Mouse (Mus musculus): ENCODE results near the gene Lama1. TPM values are rescaled to one million over a fixed set of nuclear protein-coding genes. Genes with fewer than 3 reads are reported as not detected.
"Not testable (repeated sequence)": the region's sequence is repeated elsewhere in the genome, so short reads cannot be mapped to it uniquely, and the experiment has no call there.

The Lama1 gene
- polyA plus RNA-seq, 1 experiment, result not detected

DNA sequence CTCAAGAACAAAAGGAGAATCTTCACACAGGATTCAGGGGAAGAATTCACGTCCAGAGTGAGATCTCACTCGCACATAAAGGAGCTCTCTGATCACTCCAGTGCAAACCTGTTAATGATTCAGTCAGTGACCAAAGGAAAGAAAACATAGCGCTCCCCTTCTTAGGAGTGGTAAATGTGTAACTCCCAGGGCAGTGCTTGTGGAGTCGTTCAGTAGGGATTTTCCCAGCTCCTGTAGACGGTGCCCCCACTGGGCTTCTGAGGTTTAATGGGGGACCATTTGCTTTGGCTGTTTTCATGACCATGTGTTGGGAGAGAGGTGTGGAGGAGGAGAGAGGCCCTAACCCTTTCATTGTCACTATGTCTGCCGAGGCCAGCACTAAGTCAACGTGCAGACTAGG is 31.7 kb downstream of the Lama1 start:
- H3K4me1 ChIP-seq (ENCODE audit: control insufficient read depth), result no peaks in the 10 kb centered on the region
- peaks cover 25% of the 10 kb centered on the region for H3K9me3 ChIP-seq (ENCODE audit: control insufficient read depth, low read length)
- H3K27me3 ChIP-seq (ENCODE audit: control insufficient read depth), result no peaks in the 10 kb centered on the region
- no peak overlapping the region for H3K4me3 ChIP-seq (replicated peaks)
- no peaks in the 10 kb centered on the region for H3K36me3 ChIP-seq (ENCODE audit: control insufficient read depth)
- TF ChIP-seq TAL1 (IDR thresholded peaks at IDR 0.05; ENCODE audit: low read length), result no peak
- no peak for TF ChIP-seq GATA1 (IDR thresholded peaks at IDR 0.05; ENCODE audit: low read length)

DNA sequence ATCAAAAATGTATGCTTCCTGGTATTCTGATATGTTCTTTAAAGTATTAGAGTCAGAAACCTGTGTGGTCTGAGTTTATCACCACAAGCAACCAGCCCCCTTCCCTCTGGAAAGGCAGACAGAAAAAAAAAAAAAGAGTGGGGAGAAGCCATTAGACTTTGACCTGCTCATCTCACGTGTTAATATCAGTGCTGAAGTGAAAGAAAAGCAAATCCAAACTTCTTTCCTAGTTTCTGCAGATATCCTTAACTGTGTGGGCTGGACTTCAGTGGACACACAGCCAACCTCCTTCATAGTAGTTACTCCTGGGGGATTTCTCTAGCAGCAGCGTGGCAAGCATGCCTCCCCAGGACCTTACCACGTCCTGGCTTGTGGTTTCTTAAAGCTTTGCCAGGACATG is 34.0 kb downstream of the Lama1 start:
- TF ChIP-seq TAL1 (IDR thresholded peaks at IDR 0.05; ENCODE audit: low read length), result no peak
- no peak for TF ChIP-seq GATA1 (IDR thresholded peaks at IDR 0.05; ENCODE audit: low read length)
- Histone ChIP-seq H3K27me3 (ENCODE audit: control insufficient read depth) (no peaks in the 10 kb centered on the region), H3K4me1 (ENCODE audit: control insufficient read depth) (no peaks in the 10 kb centered on the region), H3K36me3 (ENCODE audit: control insufficient read depth) (no peaks in the 10 kb centered on the region), H3K4me3 (replicated peaks) (no peak overlapping the region), H3K9me3 (ENCODE audit: control insufficient read depth, low read length) (peaks cover 28% of the 10 kb centered on the region)

DNA sequence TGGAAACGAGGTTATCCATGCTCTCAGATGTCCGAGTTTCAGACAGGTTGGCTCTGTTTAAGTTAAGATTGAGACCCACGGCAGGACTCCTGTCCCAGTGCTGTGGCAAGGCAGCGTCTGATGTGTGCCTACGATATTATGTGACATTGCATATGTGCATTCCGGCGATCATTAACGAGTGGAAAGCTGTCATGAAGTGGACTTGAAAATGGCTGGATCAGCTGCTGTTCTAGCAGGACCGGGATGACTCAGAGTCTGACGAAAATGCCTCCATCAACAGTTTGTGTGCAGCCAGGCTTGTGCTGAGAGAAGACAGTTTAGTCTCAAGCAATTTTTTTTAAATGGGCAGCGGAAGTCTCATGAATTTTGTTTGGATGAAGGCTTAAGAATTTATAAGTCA is 34.9 kb downstream of the Lama1 start:
- TF ChIP-seq GATA1 (IDR thresholded peaks at IDR 0.05; ENCODE audit: low read length), result no peak
- TF ChIP-seq TAL1 (IDR thresholded peaks at IDR 0.05; ENCODE audit: low read length), result no peak
- Histone ChIP-seq H3K4me1 (ENCODE audit: control insufficient read depth) (no peaks in the 10 kb centered on the region), H3K27me3 (ENCODE audit: control insufficient read depth) (no peaks in the 10 kb centered on the region), H3K4me3 (replicated peaks) (no peak overlapping the region), H3K36me3 (ENCODE audit: control insufficient read depth) (no peaks in the 10 kb centered on the region), H3K9me3 (ENCODE audit: control insufficient read depth, low read length) (peaks cover 24% of the 10 kb centered on the region)

DNA sequence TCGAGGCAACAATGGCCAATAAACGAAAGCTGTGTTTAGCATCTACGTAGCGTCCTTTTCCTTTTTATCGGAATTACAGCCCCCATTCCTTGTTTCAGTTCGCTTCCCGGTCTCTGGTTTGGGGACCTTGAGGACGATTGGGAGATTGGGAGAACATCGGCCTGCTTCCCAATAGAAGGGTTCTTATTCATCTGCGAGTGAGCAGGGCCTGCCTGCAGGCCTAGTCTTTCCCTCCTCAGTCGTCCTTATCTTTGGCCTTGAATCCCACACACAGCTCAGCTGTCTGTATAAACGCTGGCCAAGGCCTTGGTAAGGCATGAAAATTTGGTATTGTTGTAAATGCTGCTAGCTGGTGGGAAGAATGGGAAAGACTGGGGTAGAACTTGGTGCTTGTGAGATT is 36.5 kb downstream of the Lama1 start:
- H3K4me3 ChIP-seq (replicated peaks), result no peak overlapping the region
- H3K27me3 ChIP-seq (ENCODE audit: control insufficient read depth), result no peaks in the 10 kb centered on the region
- H3K9me3 ChIP-seq (ENCODE audit: control insufficient read depth, low read length), result peaks cover 26% of the 10 kb centered on the region
- no peaks in the 10 kb centered on the region for H3K36me3 ChIP-seq (ENCODE audit: control insufficient read depth)
- TF ChIP-seq GATA1 (IDR thresholded peaks at IDR 0.05; ENCODE audit: low read length) (no peak), TAL1 (IDR thresholded peaks at IDR 0.05; ENCODE audit: low read length) (no peak)
- no peaks in the 10 kb centered on the region for H3K4me1 ChIP-seq (ENCODE audit: control insufficient read depth)

DNA sequence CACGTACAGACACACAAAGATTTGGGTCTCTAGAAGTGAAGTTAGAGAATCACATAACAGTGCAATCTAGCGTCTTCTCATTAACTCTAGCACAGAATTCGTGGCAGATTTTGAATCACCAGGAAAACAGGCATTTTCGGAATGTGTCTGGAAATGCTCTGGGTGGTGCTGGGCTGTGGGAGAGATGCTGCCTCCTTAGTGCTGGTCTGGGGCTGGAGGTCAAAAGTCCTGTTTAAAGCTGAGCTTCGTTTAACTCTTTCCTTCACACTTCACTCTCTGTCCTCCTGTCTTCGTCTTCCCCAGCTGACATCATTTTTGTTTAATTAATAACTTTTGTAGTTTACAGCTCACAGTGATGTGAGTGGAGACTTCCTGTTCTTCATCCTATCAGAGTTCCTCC is 38.7 kb downstream of the Lama1 start:
- Histone ChIP-seq H3K27me3 (ENCODE audit: control insufficient read depth) (no peaks in the 10 kb centered on the region), H3K4me3 (replicated peaks) (no peak overlapping the region), H3K4me1 (ENCODE audit: control insufficient read depth) (no peaks in the 10 kb centered on the region), H3K36me3 (ENCODE audit: control insufficient read depth) (no peaks in the 10 kb centered on the region), H3K9me3 (ENCODE audit: control insufficient read depth, low read length) (peaks cover 24% of the 10 kb centered on the region)
- TF ChIP-seq GATA1 (IDR thresholded peaks at IDR 0.05; ENCODE audit: low read length), result no peak
- no peak for TF ChIP-seq TAL1 (IDR thresholded peaks at IDR 0.05; ENCODE audit: low read length)

DNA sequence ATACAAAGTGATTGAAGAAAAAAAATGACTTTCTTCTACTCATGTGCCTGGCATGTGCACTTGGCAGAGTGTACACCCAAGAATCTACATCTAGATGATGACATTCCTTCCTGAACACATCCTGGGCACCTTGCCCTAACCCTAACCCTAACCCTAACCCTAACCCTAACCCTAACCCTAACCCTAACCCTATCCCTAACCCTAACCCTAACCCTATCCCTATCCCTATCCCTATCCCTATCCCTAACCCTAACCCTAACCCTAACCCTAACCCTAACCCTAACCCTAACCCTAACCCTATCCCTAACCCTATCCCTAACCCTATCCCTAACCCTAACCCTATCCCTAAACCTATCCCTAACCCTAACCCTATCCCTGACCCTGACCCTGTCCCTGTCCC is 44.2 kb downstream of the Lama1 start:
- not testable (repeated sequence) for H3K27me3 ChIP-seq (ENCODE audit: control insufficient read depth); H3K4me3 ChIP-seq (replicated peaks); H3K4me1 ChIP-seq (ENCODE audit: control insufficient read depth); H3K9me3 ChIP-seq (ENCODE audit: control insufficient read depth, low read length); H3K36me3 ChIP-seq (ENCODE audit: control insufficient read depth)

DNA sequence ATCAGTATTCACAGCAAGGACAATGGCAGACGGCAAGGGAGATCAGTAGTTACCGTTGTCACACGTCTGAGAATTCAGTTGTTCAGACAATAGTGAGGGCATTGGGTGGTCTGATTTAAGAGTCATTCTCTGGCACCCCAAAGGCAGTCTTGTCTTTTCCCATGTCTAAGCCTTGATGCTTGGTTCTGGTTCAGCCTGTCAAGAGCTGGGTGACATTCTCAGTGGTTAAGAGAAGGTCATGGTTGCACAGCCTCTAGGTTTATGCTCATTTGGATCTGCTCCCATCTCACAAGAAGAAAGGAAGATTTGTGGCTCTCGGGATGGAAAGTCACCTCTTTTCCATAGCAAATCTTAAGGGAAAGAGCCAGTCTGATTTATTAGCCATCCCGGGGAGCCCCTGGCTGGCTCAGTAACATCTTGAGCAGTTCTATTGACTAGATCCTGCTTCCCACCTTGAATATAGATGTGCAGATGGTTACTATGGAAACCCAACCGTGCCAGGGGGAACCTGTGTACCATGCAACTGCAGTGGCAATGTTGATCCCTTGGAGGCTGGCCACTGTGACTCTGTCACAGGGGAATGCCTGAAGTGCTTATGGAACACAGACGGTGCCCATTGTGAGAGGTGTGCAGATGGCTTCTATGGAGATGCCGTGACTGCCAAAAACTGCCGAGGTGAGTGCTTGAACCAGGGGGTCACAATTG is 67.3 kb downstream of the Lama1 start:
- no peaks in the 10 kb centered on the region for H3K36me3 ChIP-seq (ENCODE audit: control insufficient read depth)
- H3K27me3 ChIP-seq (ENCODE audit: control insufficient read depth), result no peaks in the 10 kb centered on the region
- TF ChIP-seq GATA1 (IDR thresholded peaks at IDR 0.05; ENCODE audit: low read length) (no peak), TAL1 (IDR thresholded peaks at IDR 0.05; ENCODE audit: low read length) (no peak)
- peaks cover 2% of the 10 kb centered on the region; the same call in 1 of the 2 replicates for H3K9me3 ChIP-seq (ENCODE audit: control insufficient read depth, low read length)
- H3K4me3 ChIP-seq (replicated peaks), result no peak overlapping the region
- no peaks in the 10 kb centered on the region for H3K4me1 ChIP-seq (ENCODE audit: control insufficient read depth)

DNA sequence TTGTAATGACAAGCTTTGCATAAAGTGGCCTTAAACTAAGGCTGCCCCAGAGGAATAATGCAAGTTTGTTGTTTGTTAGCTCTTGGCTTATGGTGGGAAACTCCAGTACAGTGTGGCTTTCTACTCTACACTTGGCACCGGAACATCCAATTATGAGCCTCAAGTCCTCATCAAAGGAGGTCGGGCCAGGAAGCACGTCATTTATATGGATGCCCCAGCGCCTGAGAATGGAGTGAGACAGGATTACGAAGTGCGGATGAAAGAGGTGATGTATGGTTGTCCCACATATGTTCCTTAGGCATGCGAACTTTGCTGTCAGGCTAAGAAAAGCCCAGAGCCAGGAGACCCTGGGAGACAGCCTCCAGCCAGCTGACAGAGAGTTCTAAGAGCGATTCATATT is 76.5 kb downstream of the Lama1 start:
- Histone ChIP-seq H3K36me3 (ENCODE audit: control insufficient read depth) (no peaks in the 10 kb centered on the region), H3K9me3 (ENCODE audit: control insufficient read depth, low read length) (no peaks in the 10 kb centered on the region), H3K27me3 (ENCODE audit: control insufficient read depth) (no peaks in the 10 kb centered on the region), H3K4me3 (replicated peaks) (no peak overlapping the region), H3K4me1 (ENCODE audit: control insufficient read depth) (no peaks in the 10 kb centered on the region)
- no peak for TF ChIP-seq TAL1 (IDR thresholded peaks at IDR 0.05; ENCODE audit: low read length)

DNA sequence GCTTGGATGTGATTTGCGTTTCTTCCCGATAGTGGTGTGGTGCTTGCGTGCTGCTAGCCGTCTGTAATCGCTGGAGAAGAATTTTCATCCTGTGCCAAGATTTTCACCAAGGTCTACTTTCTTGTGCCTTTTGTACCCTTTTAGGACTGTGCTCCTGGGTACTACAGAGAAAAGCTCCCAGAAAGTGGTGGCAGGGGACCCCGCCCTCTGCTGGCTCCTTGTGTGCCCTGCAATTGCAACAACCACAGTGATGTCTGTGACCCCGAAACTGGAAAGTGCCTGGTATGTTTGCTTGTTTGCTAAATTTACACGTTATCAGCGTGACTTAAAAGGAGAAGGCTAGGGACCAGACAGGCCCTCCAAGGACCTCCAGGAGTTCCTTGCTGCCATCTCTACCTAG is 79.7 kb downstream of the Lama1 start:
- Histone ChIP-seq H3K36me3 (ENCODE audit: control insufficient read depth) (no peaks in the 10 kb centered on the region), H3K4me1 (ENCODE audit: control insufficient read depth) (no peaks in the 10 kb centered on the region), H3K27me3 (ENCODE audit: control insufficient read depth) (no peaks in the 10 kb centered on the region), H3K9me3 (ENCODE audit: control insufficient read depth, low read length) (no peaks in the 10 kb centered on the region), H3K4me3 (replicated peaks) (no peak overlapping the region)
- no peak for TF ChIP-seq TAL1 (IDR thresholded peaks at IDR 0.05; ENCODE audit: low read length)
- TF ChIP-seq GATA1 (IDR thresholded peaks at IDR 0.05; ENCODE audit: low read length), result no peak

DNA sequence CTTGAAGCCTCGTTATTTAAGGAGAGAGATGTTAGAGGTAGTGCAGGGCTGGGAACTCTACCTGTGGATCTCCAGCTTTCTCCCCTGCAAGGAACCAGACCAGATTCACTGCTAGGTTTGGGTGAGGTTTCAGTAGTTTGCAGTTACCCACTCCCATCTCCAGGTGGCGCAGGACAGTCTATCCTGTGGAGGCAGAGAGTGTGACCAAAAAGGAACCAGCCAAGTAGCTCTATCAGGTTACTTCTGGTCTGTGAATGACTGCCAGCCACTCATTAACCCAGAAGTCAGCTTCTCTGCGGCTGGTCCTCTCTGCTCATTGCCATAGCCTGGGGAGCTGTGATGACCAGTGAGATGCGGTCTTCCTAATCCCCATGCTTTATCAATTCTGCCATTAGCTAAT is 82.8 kb downstream of the Lama1 start:
- no peaks in the 10 kb centered on the region for H3K27me3 ChIP-seq (ENCODE audit: control insufficient read depth)
- no peaks in the 10 kb centered on the region for H3K4me1 ChIP-seq (ENCODE audit: control insufficient read depth)
- TF ChIP-seq TAL1 (IDR thresholded peaks at IDR 0.05; ENCODE audit: low read length) (no peak), GATA1 (IDR thresholded peaks at IDR 0.05; ENCODE audit: low read length) (no peak)
- no peaks in the 10 kb centered on the region for H3K9me3 ChIP-seq (ENCODE audit: control insufficient read depth, low read length)
- no peaks in the 10 kb centered on the region for H3K36me3 ChIP-seq (ENCODE audit: control insufficient read depth)
- H3K4me3 ChIP-seq (replicated peaks), result no peak overlapping the region

Measured in erythroblast, embryonic 14.5 days (primary cell).